Mouse (Mus musculus) intestine, embryonic 16.5 days (tissue): ENCODE data around the gene Naaladl1. TPM values are rescaled to one million over a fixed set of nuclear protein-coding genes. Genes with fewer than 3 reads are reported as not detected.

Experiments used
- ATAC-seq: fragments of 200-750 bp; cut with Nextera tagmentation; 2 replicates; pipeline ENCODE4 v1.8.0; 2017; ENCODE audit warnings: moderate TSS enrichment, moderate library complexity
- H3K27ac ChIP-seq: fragments of 300-500 bp; sonication (generic); 2 replicates; pipeline ENCODE4 v1.5.1; 2014; ENCODE audit warnings: mild to moderate bottlenecking, low read length
- H3K27me3 ChIP-seq: fragments of 300-500 bp; sonication (generic); replicated peaks from 2 replicates; pipeline ENCODE4 v1.6.1; 2014; ENCODE audit warnings: low read length, control low read depth, mixed read lengths; ENCODE audit not compliant: control insufficient read depth, insufficient read depth
- H3K36me3 ChIP-seq: fragments of 300-500 bp; sonication (generic); 2 replicates; pipeline ENCODE4 v1.6.1; 2014; ENCODE audit warnings: low read length, control low read depth; ENCODE audit not compliant: control insufficient read depth, insufficient read depth
- H3K4me1 ChIP-seq: fragments of 300-500 bp; sonication (generic); 2 replicates; pipeline ENCODE4 v1.6.1; 2014; ENCODE audit warnings: low read length, control low read depth, mixed read lengths; ENCODE audit not compliant: control insufficient read depth, insufficient read depth
- H3K4me2 ChIP-seq: fragments of 300-500 bp; sonication (generic); 2 replicates; pipeline ENCODE4 v1.6.1; 2014; ENCODE audit warnings: low read depth, low read length, control low read depth
- H3K4me3 ChIP-seq: fragments of 300-500 bp; sonication (generic); 2 replicates; pipeline ENCODE4 v1.5.1; 2014; ENCODE audit warnings: mild to moderate bottlenecking, low read length
- H3K9ac ChIP-seq: fragments of 300-500 bp; sonication (generic); 2 replicates; pipeline ENCODE4 v1.6.1; 2014; ENCODE audit warnings: low read depth, low read length
- H3K9me3 ChIP-seq: fragments of 300-500 bp; sonication (generic); 2 replicates; pipeline ENCODE4 v1.6.1; 2016; ENCODE audit warnings: low read length, control low read depth; ENCODE audit not compliant: control insufficient read depth
- WGBS: fragments of 180-500 bp; shearing (Covaris S2); extraction: QIAGEN DNeasy Blood & Tissue Kit; methylation state at CpG from one replicate; pipeline ENCODE4 v1.1.7; 2014; 5-methylcytosine and 5-hydroxymethylcytosine counted together
- polyA plus RNA-seq: library from polyadenylated mRNA; unstranded; fragments of >200 nt; fragmentation: Nextera tagmentation; extraction: Ambion mirVana; gene quantifications from 2 replicates; pipeline ENCODE4 v1.2.1, GENCODE M21; 2015

Gene Naaladl1
- 71.9 and 102 TPM in 2 replicates for polyA plus RNA-seq

- Histone ChIP-seq H3K9me3 (no peaks in the 10 kb centered on the region), H3K4me3 (peak within 1 kb of the TSS; percentile 44), H3K9ac (peak within 1 kb of the TSS; percentile 60), H3K27ac (peak within 1 kb of the TSS; percentile 78), H3K4me1 (peaks cover 14% of the 10 kb centered on the region), H3K4me2 (peak within 1 kb of the TSS; percentile 19), H3K36me3 (no peaks in the 10 kb centered on the region), H3K27me3 (no peaks in the 10 kb centered on the region)
- ATAC-seq, result peak; percentile 63
- 68% methylated on average over 7 of the region's 7 CpGs for WGBS
Measured at GRCm38 (mm10) chr19:6105586-6105985, at the start of gene Naaladl1. Gene Naaladl1 (plus strand): TSS chr19:6105782.

GRCm38 (mm10) chr19:6056696-6057095 is 48.9 kb upstream of the Naaladl1 start:
- Histone ChIP-seq H3K36me3 (peaks cover 21% of the 10 kb centered on the region), H3K9me3 (no peaks in the 10 kb centered on the region), H3K27me3 (no peaks in the 10 kb centered on the region), H3K4me3 (peak overlapping the region; percentile 83), H3K9ac (peak overlapping the region; percentile 87), H3K4me2 (peak overlapping the region; percentile 55), H3K4me1 (peaks cover 19% of the 10 kb centered on the region), H3K27ac (no peak overlapping the region)
- no peak for ATAC-seq
- WGBS, result 45% methylated on average over 4 of the region's 4 CpGs

GRCm38 (mm10) chr19:6057313-6058096 is 48.1 kb upstream of the Naaladl1 start, which contains the start of the genes Mrpl49 and Fau:
Gene Mrpl49 (minus strand): TSS chr19:6057785.
Gene Fau (plus strand): TSS chr19:6057844.
- no peaks in the 10 kb centered on the region for H3K9me3 ChIP-seq
- H3K27ac ChIP-seq, result peak within 1 kb of the TSS; percentile 74
- H3K27me3 ChIP-seq, result no peaks in the 10 kb centered on the region
- peak within 1 kb of the TSS; percentile 83 for H3K4me3 ChIP-seq
- peaks cover 17% of the 10 kb centered on the region for H3K36me3 ChIP-seq
- WGBS, result 2% methylated on average over 63 of the region's 63 CpGs
- peak within 1 kb of the TSS; percentile 80 for H3K4me2 ChIP-seq
- H3K9ac ChIP-seq, result peak within 1 kb of the TSS; percentile 87
- peak; percentile 83 for ATAC-seq
- peaks cover 28% of the 10 kb centered on the region for H3K4me1 ChIP-seq

GRCm38 (mm10) chr19:6058513-6058912 is 47.1 kb upstream of the Naaladl1 start:
- peaks cover 33% of the 10 kb centered on the region for H3K4me1 ChIP-seq
- H3K4me2 ChIP-seq, result peak overlapping the region; percentile 80
- H3K9me3 ChIP-seq, result no peaks in the 10 kb centered on the region
- 23% methylated on average over 5 of the region's 5 CpGs for WGBS
- peak overlapping the region; percentile 87 for H3K9ac ChIP-seq
- H3K27me3 ChIP-seq, result no peaks in the 10 kb centered on the region
- no peak for ATAC-seq
- peak overlapping the region; percentile 83 for H3K4me3 ChIP-seq
- H3K27ac ChIP-seq, result peak overlapping the region; percentile 74
- peaks cover 8% of the 10 kb centered on the region; the same call in 1 of the 2 replicates for H3K36me3 ChIP-seq

- Histone ChIP-seq H3K4me2 (peak overlapping the region; percentile 80), H3K27ac (peak overlapping the region; percentile 74), H3K36me3 (peaks cover 7% of the 10 kb centered on the region; the same call in 1 of the 2 replicates), H3K9ac (peak overlapping the region; percentile 87), H3K9me3 (no peaks in the 10 kb centered on the region), H3K4me3 (peak overlapping the region; percentile 83), H3K4me1 (peaks cover 33% of the 10 kb centered on the region), H3K27me3 (no peaks in the 10 kb centered on the region)
- no peak for ATAC-seq
- WGBS, result 65% methylated on average over 5 of the region's 5 CpGs
Measured at GRCm38 (mm10) chr19:6058966-6059365, 46.6 kb upstream of the Naaladl1 start.

GRCm38 (mm10) chr19:6061021-6061533 is 44.5 kb upstream of the Naaladl1 start, which contains the start of gene Znhit2:
Gene Znhit2 (plus strand): TSS chr19:6061192.
- WGBS, result under 1% methylated on average over 58 of the region's 58 CpGs
- H3K4me3 ChIP-seq, result peak within 1 kb of the TSS; percentile 95
- ATAC-seq, result peak; percentile 71

GRCm38 (mm10) chr19:6061641-6062302 is 43.8 kb upstream of the Naaladl1 start:
- Histone ChIP-seq H3K4me1 (peaks cover 32% of the 10 kb centered on the region), H3K27me3 (no peaks in the 10 kb centered on the region), H3K36me3 (no peaks in the 10 kb centered on the region), H3K9me3 (no peaks in the 10 kb centered on the region), H3K9ac (peak overlapping the region; percentile 95), H3K27ac (peak overlapping the region; percentile 95), H3K4me3 (peak overlapping the region; percentile 95), H3K4me2 (peak overlapping the region; percentile 98)
- peak; percentile 11; the same call in 1 of the 2 replicates for ATAC-seq
- 1% methylated on average over 44 of the region's 44 CpGs for whole genome bisulfite sequencing

More at GRCm38 (mm10) chr19:6061021-6061533, 44.5 kb upstream of the Naaladl1 start, which contains the start of gene Znhit2:
- Histone ChIP-seq H3K4me2 (peak within 1 kb of the TSS; percentile 98), H3K36me3 (no peaks in the 10 kb centered on the region), H3K27ac (peak within 1 kb of the TSS; percentile 95), H3K27me3 (no peaks in the 10 kb centered on the region), H3K9ac (peak within 1 kb of the TSS; percentile 95), H3K9me3 (no peaks in the 10 kb centered on the region), H3K4me1 (peaks cover 32% of the 10 kb centered on the region)

GRCm38 (mm10) chr19:6062418-6062817 is 43.2 kb upstream of the Naaladl1 start:
- peak overlapping the region; percentile 95 for H3K4me3 ChIP-seq
- peak overlapping the region; percentile 95; the same call in 1 of the 2 replicates for H3K27ac ChIP-seq
- H3K9ac ChIP-seq, result peak overlapping the region; percentile 95
- ATAC-seq, result no peak
- peak overlapping the region; percentile 98 for H3K4me2 ChIP-seq
- WGBS, result 38% methylated on average over 5 of the region's 5 CpGs
- no peaks in the 10 kb centered on the region for H3K9me3 ChIP-seq
- H3K27me3 ChIP-seq, result no peaks in the 10 kb centered on the region
- peaks cover 37% of the 10 kb centered on the region for H3K4me1 ChIP-seq
- H3K36me3 ChIP-seq, result no peaks in the 10 kb centered on the region

- 87% methylated on average over 6 of the region's 6 CpGs for WGBS
- Histone ChIP-seq H3K4me2 (peak overlapping the region; percentile 98; the same call in 1 of the 2 replicates), H3K4me1 (peaks cover 39% of the 10 kb centered on the region)
Measured at GRCm38 (mm10) chr19:6063081-6063480, 42.5 kb upstream of the Naaladl1 start.

More at GRCm38 (mm10) chr19:6063081-6063480, 42.5 kb upstream of the Naaladl1 start:
- Histone ChIP-seq H3K4me3 (no peak overlapping the region), H3K27me3 (no peaks in the 10 kb centered on the region), H3K27ac (no peak overlapping the region), H3K36me3 (no peaks in the 10 kb centered on the region), H3K9ac (peak overlapping the region; percentile 95; the same call in 1 of the 2 replicates), H3K9me3 (no peaks in the 10 kb centered on the region)
- no peak for ATAC-seq
